Mouse (Mus musculus) retina, postnatal 1 day (tissue): ENCODE measurements around the gene Mdfi.

Source experiments
- DNase-seq: peaks from one replicate; pipeline ENCODE4 v3.0.0-alpha.2; 2012

The Mdfi gene

DNA sequence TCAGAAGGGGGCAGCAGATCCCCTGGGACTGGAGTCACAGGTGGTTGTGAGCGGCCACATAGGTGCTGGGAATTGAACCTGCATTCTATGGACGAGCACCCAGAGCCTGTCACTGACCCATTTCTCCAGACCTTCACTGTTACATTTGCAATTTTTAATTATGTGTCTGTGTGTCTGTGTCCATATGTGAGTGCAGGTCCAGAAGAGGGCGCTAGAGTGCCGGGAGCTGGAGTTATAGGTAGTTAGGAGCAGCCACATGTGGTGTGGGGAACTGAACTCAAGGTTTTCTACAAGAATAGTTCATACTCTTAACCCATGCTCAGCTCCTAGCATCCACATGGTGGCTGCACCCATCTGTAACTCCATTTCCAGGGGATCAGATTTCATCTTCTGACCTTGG is 37.5 kb downstream of the Mdfi start:
- DNase-seq: no peak

DNA sequence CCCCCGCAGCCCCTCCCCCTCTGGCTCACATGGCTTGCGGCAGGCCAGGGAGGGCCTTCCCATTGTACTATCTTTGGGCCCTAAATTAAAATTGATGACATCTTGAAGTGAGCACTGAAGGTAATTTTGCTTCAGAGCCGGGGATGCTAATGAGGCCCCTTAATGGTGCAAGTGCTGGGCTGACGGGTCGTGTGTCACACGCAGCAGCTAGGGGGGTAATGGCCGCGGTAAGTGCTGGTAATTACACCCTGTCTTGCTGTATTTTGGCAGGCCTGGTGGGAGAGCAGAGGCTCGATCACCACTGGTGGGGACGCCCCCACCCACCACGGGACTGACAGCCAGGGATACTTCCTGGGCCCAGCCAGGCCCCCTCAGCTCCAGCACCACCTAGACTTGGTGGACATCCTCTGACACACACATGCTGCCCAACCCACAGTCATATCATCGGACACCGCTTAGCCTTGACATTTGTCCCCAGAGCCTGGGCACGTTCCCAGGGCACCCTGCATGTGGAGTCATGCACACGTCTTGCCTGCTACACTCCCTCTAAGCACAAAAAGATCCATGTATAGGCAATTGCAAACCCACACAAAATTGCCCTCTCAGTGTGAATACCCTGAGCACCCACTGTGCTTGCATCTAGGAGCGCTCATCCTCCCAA is 38.2 kb downstream of the Mdfi start:
- no peak for DNase-seq

DNA sequence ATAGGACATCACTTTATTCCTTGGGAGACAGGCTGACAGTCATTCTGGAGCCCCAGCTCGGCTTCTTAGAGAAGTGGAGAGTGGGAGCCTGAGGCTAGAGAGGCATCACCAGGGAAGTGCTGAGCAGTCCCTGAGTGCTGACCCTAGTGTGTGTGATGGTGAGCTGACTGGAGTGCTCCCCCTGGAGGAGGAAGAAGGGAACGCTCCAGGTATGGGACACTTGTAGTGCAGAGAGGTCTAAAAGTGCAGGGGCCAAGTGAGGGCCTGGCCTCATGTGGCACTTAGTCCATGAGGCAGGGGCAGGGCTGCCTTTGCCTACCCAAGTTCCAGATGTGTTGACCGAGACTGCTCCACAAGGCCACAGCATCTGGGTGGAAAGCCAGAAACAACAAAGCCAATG is 39.0 kb downstream of the Mdfi start:
- DNase-seq: peak; percentile 69

DNA sequence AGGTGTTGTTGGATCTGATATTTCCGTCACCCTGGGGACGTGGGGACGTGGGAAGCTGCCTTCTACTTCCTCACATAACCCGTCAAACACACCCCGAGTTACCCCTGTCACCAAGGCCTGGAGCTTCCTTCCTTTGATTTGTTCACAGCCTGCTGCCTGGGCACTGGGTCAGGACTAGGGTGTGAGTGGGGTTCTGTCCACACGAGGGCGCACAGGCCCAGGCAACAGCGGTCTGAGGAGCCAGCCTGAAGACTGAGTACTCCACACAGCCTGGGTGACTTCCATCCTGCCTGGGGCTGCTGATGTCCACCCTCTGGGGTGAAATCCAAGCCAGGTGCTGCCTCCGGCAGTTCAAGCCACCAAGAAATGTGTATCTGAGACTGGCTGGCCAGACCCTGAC is 41.1 kb downstream of the Mdfi start:
- DNase-seq: peak; percentile 81

DNA sequence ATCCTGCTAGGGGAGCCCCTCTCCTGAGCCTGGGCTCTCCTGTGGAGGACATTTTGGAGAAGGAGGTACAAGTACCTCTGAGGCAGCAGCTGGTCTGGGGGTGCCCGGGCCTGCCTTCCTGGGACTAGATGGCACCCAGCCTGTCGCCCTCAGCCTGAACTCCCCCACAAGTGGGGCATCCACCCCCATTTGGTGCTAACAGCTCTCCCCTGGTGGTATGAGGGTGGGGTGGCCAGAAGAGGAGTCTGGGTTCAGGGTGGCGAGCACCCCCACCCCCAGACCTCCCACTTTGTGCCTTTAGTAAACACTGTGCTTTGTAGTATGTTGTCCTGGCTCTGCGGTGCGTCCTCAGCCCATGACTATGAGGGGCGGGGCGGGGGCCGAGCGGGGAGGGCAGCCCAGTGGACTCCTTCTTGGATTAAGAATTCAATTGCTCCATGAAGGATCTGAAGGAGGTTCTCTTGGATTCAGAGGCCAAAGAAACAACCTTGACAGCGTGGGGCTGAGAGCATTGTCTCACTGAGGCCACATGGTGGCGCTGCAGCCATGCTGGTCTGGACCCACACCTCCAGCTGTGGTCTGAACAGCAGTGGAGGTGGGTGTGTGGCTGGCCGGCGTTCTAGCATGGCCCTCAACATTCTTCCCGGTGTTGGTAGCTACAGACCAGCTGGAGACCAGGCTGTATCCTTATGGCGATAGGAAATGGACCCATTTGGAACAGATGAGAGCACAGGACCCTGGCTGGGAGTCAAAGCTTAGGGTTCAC is 42.2 kb downstream of the Mdfi start:
- DNase-seq: peak; percentile 82

DNA sequence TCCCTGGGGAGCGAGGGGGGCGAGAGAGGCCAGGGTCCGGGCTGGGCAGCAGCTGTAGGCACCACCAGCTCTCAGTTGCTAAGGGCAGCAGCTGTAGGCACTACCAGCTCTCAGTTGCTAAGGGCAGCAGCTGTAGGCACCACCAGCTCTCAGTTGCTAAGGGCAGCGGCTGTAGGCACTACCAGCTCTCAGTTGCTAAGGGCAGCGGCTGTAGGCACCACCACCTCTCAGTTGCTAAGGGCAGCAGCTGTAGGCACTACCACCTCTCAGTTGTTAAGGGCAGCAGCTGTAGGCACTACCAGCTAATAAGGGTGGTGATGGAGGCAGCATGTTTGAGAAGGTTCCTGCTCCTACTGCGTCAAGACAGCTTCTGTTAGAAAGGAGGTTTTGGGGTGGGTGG is 45.5 kb downstream of the Mdfi start:
- DNase-seq: peak; percentile 85

DNA sequence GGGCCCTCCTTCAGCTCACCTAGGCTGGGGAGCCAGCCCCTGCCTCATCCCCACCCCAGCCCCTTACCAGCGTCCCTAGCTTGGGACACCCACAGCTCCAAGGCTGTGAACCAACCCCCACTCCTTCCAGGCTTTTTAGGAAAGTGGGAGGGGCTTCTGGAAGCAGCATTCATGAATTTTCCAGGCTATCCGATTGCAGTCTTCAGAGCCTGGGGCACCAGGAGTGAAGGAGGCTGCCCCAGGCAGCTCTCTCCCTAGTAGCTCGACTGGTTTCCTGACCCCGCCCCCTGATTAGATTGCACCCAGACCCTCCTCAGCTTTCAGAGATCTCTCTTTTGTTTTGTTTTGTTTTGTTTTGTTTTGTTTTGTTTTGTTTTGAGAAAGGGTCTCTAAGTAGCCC is 46.2 kb downstream of the Mdfi start:
- no peak for DNase-seq

DNA sequence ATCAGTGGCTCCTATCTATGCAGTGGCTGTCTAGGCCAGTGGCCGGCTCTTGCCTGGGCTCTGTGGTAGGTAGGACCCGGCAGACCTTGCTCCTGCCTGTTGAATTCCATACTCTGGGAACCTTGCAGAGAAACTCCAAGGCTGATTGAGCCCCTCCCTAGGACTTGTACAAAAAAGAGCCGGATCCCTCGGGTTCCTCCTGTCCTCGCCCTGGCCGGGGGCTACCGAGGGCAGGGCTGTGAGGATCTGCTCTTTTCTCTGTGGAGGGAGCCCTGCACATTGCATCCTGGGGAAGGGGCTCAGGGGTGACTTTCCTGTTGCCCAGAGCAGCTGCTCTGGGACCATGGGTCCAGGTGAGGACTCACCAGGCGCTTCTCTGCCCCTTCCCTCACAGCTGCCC is 46.9 kb downstream of the Mdfi start:
- DNase-seq: no peak

DNA sequence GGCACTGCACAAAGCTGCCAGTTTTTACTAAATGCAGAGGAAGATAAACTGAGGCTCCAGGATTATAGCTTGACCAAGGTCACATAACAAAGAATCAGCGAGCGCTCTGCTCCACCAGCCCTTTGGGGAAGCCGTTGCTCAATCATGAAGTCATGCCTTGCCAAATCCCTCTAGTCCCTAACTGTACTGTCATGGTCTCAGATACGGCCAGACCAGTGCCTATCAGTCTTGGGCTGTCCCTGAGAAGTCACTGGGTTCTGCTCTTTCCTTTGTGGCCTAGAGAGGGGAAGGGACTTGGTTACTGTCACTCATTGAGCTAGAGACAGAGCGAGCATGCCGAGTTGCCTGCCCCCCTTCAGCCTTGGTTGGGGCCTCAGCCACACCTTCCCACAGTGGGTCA is 50.1 kb downstream of the Mdfi start:
- DNase-seq: no peak

DNA sequence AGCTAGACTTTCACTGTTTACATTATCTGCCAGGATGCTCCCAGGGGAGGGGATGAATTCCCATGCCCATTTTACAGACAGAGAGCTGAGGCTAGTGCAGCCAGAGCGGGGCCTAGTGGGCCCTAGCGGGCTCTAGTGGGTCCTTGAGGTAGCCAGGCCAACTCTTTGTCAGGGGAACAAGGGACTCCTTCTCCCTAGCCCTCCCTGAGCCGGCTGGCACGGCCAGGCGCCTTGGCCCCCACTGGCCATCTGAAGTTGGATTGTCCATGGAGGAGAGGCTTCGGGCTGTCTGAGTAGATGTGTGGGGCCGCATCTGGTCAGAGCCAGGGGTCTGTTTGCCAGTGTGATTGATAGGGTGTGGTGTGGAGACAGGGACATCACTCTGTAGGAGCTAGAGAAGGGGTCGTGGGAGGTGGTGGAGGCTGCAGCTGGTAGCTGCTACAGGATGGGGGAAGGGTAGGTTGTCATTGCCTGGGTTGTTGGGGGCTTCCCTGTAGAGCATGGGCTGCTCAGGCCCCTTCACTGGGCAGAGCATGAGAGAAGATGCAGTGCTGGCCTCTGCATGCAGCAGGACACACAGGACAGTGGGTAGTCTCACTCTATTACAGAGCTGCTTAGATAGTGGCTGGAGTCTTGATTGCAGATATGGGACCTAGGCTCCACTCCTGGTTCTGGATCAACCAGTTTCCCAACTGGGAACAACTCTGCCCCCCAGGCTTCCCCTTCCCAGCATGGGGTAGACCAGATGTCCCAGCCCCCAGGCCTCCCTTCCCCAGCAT is 50.9 kb downstream of the Mdfi start:
- no peak for DNase-seq

DNA sequence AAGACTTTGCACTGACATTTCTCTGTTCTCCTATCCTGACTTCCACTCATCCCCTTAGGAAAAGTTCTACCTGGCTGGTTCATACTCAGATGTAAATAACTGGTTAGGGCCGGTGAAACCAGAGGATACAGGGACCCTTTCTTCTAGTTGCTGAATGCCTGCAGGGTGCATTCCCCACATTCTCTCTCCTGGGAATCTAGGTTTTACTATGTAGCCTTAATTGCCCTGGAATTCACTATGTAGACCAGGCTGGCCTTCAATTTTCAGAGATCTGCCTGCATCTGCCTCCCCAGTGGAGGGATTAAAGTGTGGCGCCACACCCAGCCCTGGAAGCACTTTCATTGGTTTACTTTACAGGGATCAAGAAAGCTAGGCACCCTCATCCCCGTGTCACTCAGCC is 52.0 kb downstream of the Mdfi start:
- no peak for DNase-seq

DNA sequence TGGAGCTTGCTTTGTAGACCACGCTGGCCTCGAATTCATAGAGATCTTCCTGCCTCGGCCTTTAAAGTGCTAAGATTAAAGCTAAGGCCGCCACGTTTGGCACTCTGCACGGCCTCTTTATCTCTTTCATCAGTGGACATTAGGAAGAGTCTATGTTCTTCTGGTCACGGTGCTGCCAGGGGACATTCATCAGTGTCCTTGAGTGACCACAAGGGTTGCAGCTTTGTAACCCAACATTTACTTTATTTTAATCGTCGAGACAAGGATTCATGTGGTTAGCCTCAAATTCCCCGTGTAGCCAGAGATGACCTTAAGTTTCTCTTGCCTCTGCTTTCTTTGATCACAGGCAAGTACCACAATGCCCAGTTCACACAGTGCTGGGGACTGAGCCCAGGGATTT is 54.0 kb downstream of the Mdfi start:
- DNase-seq: no peak

DNA sequence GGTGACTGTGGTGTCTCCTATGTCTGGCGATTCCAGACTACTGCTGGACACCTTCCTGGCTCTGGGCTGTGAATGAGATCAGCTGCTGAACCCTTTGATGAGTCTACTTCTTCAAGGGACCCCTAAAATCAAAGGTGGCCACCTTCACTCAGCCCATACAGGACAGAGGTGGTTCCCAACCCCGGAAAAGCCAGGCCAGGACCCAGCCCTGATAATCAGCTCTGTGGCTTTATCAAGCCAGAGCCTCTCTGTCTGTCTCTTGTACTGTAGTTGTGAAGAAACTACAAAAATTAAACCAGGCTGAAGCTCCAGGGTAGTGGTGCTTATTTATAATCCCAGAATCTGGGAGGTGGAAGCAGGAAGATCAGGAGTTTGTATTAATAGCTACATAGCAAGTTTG is 57.4 kb downstream of the Mdfi start:
- no peak for DNase-seq

DNA sequence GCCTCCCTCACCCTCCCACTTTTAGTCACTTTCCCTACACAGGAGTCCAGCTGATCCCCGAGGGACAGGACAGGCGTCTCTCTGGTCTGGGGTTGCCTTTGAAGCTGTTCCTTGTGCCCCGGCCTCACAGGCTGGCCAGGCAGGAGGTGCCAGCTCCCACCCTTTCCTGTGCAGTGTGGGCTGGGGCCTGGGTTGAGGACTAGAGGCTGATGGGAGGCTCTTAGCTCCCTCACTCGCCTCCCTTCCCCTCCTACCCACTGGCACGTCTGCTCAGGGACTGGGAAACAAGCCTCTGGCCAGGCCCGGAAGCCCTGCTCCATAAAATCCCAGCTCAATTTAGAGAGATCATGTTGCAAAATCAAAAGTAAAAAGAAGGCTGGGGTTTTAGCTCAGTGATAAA is 60.9 kb downstream of the Mdfi start:
- DNase-seq: no peak

DNA sequence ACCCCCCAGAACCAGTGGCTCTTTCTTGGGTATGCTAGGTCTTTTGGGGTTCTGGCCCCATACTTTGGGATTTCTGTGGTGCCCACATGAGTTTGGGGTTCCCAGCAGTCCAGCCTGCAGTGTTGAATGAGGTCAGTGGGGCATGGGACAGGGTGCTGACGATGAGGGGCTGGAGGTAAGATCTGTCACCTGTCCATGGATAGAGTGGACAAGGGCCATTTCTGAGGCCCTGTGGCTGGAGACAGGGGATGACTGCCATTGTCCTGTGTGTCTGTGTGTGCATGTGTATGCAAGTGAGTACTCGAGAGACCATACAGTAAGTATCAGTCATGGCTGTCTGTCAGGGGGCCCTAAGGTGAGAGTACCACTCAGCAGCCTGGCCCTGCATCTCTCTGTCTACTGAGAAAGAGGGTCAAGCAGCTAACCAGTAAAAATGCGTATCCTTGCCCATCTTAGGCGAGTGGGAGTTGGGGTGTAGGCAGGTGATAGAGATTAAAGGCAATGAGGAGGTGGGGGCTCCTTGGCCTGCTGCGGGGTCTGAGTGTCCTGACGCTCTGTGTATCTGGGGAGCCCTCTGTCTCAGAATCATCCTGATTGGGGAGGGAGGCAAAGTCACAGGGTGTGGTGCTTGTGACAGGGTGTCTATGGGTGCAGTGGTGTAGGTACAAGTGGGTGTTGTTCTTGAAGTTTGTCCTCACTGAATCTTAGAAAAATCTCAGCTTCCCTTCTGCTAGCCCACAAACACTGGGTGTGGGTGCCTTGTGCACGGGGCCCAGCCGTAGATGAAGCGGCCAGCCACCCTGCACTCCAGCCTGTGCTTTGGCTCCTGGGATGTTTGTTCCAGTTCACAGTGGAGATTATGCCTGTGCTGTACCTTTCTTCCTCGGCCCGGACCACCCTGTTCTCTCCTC is 64.8 kb downstream of the Mdfi start:
- DNase-seq: no peak

DNA sequence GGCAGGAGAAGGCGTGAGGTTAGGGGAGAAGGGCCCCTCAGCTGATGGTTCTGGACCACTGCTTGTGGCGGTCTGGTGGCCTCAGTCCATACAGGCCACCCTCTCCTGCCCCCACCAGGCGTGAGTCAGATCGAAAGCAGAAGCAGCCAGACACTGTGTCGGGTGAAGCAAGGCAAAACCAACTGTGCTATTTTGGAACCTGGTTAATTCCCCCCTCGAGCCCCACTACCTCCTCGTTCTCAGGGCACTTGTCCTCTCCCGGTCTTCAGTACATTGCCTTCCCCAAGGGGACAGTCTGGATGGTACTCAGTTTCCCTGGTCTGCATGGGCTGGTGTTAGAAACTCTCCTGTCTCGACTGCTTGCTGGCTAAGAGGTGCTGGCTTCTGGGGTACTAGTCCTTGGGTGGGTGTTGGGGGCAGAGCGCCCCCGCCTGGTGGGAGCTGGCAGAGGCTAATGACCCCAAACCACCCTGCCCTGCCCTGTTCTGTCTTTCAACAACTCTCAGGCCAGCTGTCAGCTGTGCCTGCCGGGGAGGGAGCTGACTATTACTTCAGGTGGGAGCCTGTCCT is 65.7 kb downstream of the Mdfi start:
- DNase-seq: no peak

DNA sequence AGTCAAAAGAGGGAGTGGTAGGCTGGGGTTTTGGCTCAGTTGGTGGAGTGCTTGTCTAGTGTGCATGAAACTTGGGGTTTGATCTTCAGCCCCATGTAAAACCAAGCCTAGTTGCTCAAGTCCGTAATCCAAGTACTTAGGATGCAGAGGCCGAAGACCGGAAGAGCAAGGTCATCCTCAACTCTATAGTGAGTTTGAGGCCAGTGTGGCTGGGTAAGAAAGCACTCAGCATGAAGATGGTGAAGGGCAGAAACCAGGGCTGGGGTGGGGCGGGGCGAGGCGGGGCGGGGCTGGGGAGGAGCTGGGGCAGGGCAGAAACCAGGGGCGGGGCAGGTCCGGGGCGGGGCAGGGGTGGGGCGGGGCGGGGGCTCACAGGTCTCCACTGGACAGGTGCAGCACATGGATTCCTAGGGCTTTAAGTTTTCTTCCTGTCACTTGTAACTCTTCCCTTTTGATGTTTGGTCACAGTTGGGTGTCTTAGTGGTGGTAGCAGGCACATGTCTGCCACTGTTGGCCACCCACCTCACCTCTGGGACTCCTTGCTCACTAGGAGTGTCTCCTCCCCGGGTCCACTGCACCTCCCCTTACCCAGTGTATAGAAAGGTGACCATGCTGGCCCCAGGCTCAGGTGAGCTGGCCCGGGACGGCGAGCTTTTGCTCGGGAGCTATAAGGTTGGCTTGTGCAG is 66.9 kb downstream of the Mdfi start:
- no peak for DNase-seq

DNA sequence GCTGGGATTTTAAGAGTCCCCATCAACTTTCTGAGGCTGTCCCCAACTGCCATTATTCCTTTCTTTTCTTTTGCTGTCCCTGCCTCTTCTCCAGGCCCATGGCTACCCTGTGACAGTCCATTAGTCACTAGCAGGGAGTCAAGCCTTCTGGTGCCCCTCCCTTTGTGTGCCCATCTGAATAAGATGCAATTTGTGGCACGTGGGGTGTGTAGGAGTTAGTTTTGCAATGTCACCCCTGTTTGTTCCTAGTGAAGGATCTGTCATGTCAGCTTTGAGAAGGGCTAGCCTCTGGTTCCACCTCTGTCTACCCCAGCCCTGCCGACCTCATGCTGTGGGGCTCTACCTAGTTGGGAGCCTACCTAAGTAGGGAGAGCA is 67.4 kb downstream of the Mdfi start:
- no peak for DNase-seq

DNA sequence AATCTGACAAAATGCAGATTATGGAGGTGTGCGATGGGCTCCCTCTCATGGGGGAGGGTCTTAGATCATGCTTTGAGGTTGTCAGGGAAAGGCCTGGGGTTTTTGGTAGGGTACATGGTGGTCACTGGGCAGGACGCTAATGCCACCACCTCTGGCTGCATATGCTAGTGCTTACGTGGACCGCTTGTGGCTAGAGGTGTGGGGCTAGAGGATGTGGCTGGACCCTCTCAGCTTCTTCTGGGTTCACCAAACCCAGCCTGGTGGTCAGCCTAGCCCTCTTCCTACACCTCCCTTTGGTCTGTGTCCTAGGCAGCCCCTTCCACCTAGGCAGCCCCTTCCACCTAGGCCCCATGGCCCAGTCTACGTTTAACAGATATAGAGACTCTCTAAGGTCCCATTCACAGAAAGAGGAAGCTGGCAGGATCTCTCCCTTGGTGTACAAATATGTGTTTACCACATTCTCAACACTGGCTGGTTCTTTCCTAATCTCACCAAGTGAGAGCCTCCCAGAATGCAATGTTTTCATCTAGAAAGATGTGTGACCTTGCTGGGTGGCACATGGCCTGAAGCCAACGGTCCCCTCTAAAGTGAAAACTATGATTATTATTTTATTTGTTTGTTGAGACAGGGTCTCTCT is 68.0 kb downstream of the Mdfi start:
- DNase-seq: no peak

DNA sequence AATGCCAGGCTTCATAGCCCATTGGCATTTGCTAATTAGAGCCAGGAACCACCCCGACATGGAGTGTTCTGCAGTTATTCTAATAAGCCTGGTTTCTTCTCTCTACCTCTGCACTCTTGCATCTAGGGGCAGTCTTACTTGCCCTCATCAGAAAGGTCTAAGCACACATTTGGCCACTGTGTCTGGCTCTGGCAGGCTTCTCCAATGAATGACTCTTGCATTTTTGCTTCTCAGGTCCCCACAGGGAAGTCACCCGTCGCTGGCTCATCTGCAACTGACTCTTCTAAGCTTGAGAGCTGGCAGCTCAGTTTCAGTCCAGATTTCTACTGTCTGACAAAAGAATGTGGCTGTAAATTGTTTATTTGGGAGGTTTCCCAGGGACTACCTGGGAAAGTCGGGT is 68.5 kb downstream of the Mdfi start:
- no peak for DNase-seq
